Mouse (Mus musculus) layer of hippocampus, adult 11-12 months (tissue): ENCODE results near the gene Grin2b.
A peak's percentile ranks its signal among the peaks of the same experiment; 100 is the strongest.

Experiments used
- DNase-seq: peaks from one replicate; pipeline ENCODE4 v3.0.0; 2022; ENCODE audit warnings: low spot score

The Grin2b gene

GRCm38 (mm10) chr6:136173191-136173896 lies at the start of gene Grin2b:
Grin2b (minus strand) TSS chr6:136173511.
- DNase-seq, result peak; percentile 66

- no peak for DNase-seq
Measured at GRCm38 (mm10) chr6:136221894-136222293, 48.6 kb upstream of the Grin2b start.

- no peak for DNase-seq
Measured at GRCm38 (mm10) chr6:136210442-136210841, 37.1 kb upstream of the Grin2b start.

- DNase-seq, result no peak
Measured at GRCm38 (mm10) chr6:136199814-136200213, 26.5 kb upstream of the Grin2b start.

- no peak for DNase-seq
Measured at GRCm38 (mm10) chr6:136194616-136195015, 21.3 kb upstream of the Grin2b start.

GRCm38 (mm10) chr6:136178066-136178465 lies 4.8 kb upstream of the Grin2b start:
- no peak for DNase-seq

GRCm38 (mm10) chr6:136172801-136173190 lies 515 bp downstream of the Grin2b start:
- no peak for DNase-seq

- peak; percentile 83 for DNase-seq
Measured at GRCm38 (mm10) chr6:136172172-136172651, 1.1 kb downstream of the Grin2b start.

- no peak for DNase-seq
Measured at GRCm38 (mm10) chr6:136171343-136171742, 2.0 kb downstream of the Grin2b start.

GRCm38 (mm10) chr6:136170381-136170780 lies 2.9 kb downstream of the Grin2b start:
- no peak for DNase-seq

- no peak for DNase-seq
Measured at GRCm38 (mm10) chr6:136167361-136167760, 6.0 kb downstream of the Grin2b start.

GRCm38 (mm10) chr6:136165443-136166077 lies 7.8 kb downstream of the Grin2b start:
- peak; percentile 60 for DNase-seq

- no peak for DNase-seq
Measured at GRCm38 (mm10) chr6:136162090-136162489, 11.2 kb downstream of the Grin2b start.

- no peak for DNase-seq
Measured at GRCm38 (mm10) chr6:136153444-136153843, 19.9 kb downstream of the Grin2b start.

- DNase-seq, result no peak
Measured at GRCm38 (mm10) chr6:136150064-136150463, 23.2 kb downstream of the Grin2b start.

- DNase-seq, result no peak
Measured at GRCm38 (mm10) chr6:136139967-136140366, 33.3 kb downstream of the Grin2b start.

- DNase-seq, result no peak
Measured at GRCm38 (mm10) chr6:136130456-136130855, 42.9 kb downstream of the Grin2b start.

- DNase-seq, result no peak
Measured at GRCm38 (mm10) chr6:136122593-136122992, 50.7 kb downstream of the Grin2b start.

GRCm38 (mm10) chr6:136117390-136117789 lies 55.9 kb downstream of the Grin2b start:
- no peak for DNase-seq

GRCm38 (mm10) chr6:136113639-136114410 lies 59.5 kb downstream of the Grin2b start:
- DNase-seq, result no peak

- DNase-seq, result no peak
Measured at GRCm38 (mm10) chr6:136109172-136109571, 64.1 kb downstream of the Grin2b start.

- no peak for DNase-seq
Measured at GRCm38 (mm10) chr6:136108466-136108865, 64.8 kb downstream of the Grin2b start.

GRCm38 (mm10) chr6:136105221-136105620 lies 68.1 kb downstream of the Grin2b start:
- no peak for DNase-seq
